Mouse (Mus musculus) cerebellum, adult (tissue): Measurements from ENCODE around the gene Slc10a4.
"Not testable (repeated sequence)": the region's sequence is repeated elsewhere in the genome, so short reads cannot be mapped to it uniquely, and the experiment has no call there.

Source experiments
- ATAC-seq: cut with Nextera tagmentation; 2 replicates; pipeline ENCODE4 v1.9.2; 2017; ENCODE audit warnings: mild to moderate bottlenecking, moderate library complexity, mixed read lengths; ENCODE audit not compliant: insufficient number of reproducible peaks, low FRiP score, low TSS enrichment

The Slc10a4 gene

GRCm38 (mm10) chr5:73012884-73013610 is 6.4 kb downstream of the Slc10a4 start:
- not testable (repeated sequence) for ATAC-seq

GRCm38 (mm10) chr5:73013611-73014287 is 7.1 kb downstream of the Slc10a4 start:
- not testable (repeated sequence) for ATAC-seq

GRCm38 (mm10) chr5:73014745-73015144 is 8.1 kb downstream of the Slc10a4 start:
- ATAC-seq, result no peak

- ATAC-seq, result no peak
Observed at GRCm38 (mm10) chr5:73023801-73024200, 17.1 kb downstream of the Slc10a4 start.

GRCm38 (mm10) chr5:73028646-73029045 is 22.0 kb downstream of the Slc10a4 start:
- no peak for ATAC-seq

GRCm38 (mm10) chr5:73032481-73032880 is 25.8 kb downstream of the Slc10a4 start:
- no peak for ATAC-seq

GRCm38 (mm10) chr5:73044055-73044454 is 37.4 kb downstream of the Slc10a4 start:
- ATAC-seq, result no peak

- ATAC-seq, result no peak
Observed at GRCm38 (mm10) chr5:73047651-73048245, 41.1 kb downstream of the Slc10a4 start.

- ATAC-seq, result no peak
Observed at GRCm38 (mm10) chr5:73053933-73054332, 47.2 kb downstream of the Slc10a4 start.

- ATAC-seq, result no peak
Observed at GRCm38 (mm10) chr5:73056457-73056856, 49.8 kb downstream of the Slc10a4 start.

GRCm38 (mm10) chr5:73056937-73057336 is 50.3 kb downstream of the Slc10a4 start:
- ATAC-seq, result no peak

- ATAC-seq, result no peak
Observed at GRCm38 (mm10) chr5:73061506-73062155, 54.9 kb downstream of the Slc10a4 start.
